Mouse (Mus musculus): ENCODE data around the gene Txnrd1.

Gene Txnrd1

GRCm38 (mm10) chr10:82863827-82864226, 30.1 kb downstream of the Txnrd1 start:
- in situ Hi-C loops (cut with MseI, MboI) = no loop called here

GRCm38 (mm10) chr10:82866356-82866755, 32.6 kb downstream of the Txnrd1 start, which contains the start of gene Eid3:
Gene Eid3 (plus strand): TSS chr10:82866626.
- in situ Hi-C loops (cut with MseI, MboI) = no loop called here

- in situ Hi-C loops (cut with MseI, MboI) = no loop called here
Measured at GRCm38 (mm10) chr10:82866832-82867231, 33.1 kb downstream of the Txnrd1 start.

- in situ Hi-C loops (cut with MseI, MboI) = no loop called here
Measured at GRCm38 (mm10) chr10:82868418-82869086, 34.8 kb downstream of the Txnrd1 start.

- in situ Hi-C loops (cut with MseI, MboI) = no loop called here
Measured at GRCm38 (mm10) chr10:82875446-82875845, 41.7 kb downstream of the Txnrd1 start.

GRCm38 (mm10) chr10:82876076-82876796, 42.5 kb downstream of the Txnrd1 start:
- in situ Hi-C loops (cut with MseI, MboI) = no loop called here

- in situ Hi-C loops (cut with MseI, MboI) = no loop called here
Measured at GRCm38 (mm10) chr10:82887354-82887753, 53.6 kb downstream of the Txnrd1 start.

- in situ Hi-C loops (cut with MseI, MboI) = no loop called here
Measured at GRCm38 (mm10) chr10:82888576-82888975, 54.8 kb downstream of the Txnrd1 start.

- in situ Hi-C loops (cut with MseI, MboI) = no loop called here
Measured at GRCm38 (mm10) chr10:82889447-82889973, 55.8 kb downstream of the Txnrd1 start.

- in situ Hi-C loops (cut with MseI, MboI) = loop anchor here in 1 of 2 experiments (5.0 kb wide), 1 partner anchor 79 kb away; no protein-coding TSS in a partner anchor
Measured at GRCm38 (mm10) chr10:82890936-82891335, 57.2 kb downstream of the Txnrd1 start.

- in situ Hi-C loops (cut with MseI, MboI) = loop anchor here in 1 of 2 experiments (5.0 kb wide), 1 partner anchor 79 kb away; no protein-coding TSS in a partner anchor
Measured at GRCm38 (mm10) chr10:82891427-82891826, 57.7 kb downstream of the Txnrd1 start.

- in situ Hi-C loops (cut with MseI, MboI) = loop anchor here in 1 of 2 experiments (5.0 kb wide), 1 partner anchor 80 kb away; no protein-coding TSS in a partner anchor
Measured at GRCm38 (mm10) chr10:82892442-82893055, 58.8 kb downstream of the Txnrd1 start.

- in situ Hi-C loops (cut with MseI, MboI) = loop anchor here in 1 of 2 experiments (5.0 kb wide), 1 partner anchor 82 kb away; no protein-coding TSS in a partner anchor
Measured at GRCm38 (mm10) chr10:82893872-82894650, 60.3 kb downstream of the Txnrd1 start.

- in situ Hi-C loops (cut with MseI, MboI) = loop anchor here in 1 of 2 experiments (5.0 kb wide), 1 partner anchor 91 kb away; no protein-coding TSS in a partner anchor
Measured at GRCm38 (mm10) chr10:82897936-82898335, 64.2 kb downstream of the Txnrd1 start.

- in situ Hi-C loops (cut with MseI, MboI) = loop anchor here in 1 of 2 experiments (5.0 kb wide), 1 partner anchor 92 kb away; no protein-coding TSS in a partner anchor
Measured at GRCm38 (mm10) chr10:82898893-82899292, 65.1 kb downstream of the Txnrd1 start.

- in situ Hi-C loops (cut with MseI, MboI) = loop anchor here (5.0 to 25.0 kb wide), 2 partner anchors 93 to 612 kb away; no protein-coding TSS in a partner anchor
Measured at GRCm38 (mm10) chr10:82899810-82900421, 66.2 kb downstream of the Txnrd1 start.

GRCm38 (mm10) chr10:82900546-82900945, 66.8 kb downstream of the Txnrd1 start:
- in situ Hi-C loops (cut with MseI, MboI) = loop anchor here in 1 of 2 experiments (25.0 kb wide), 1 partner anchor 612 kb away; no protein-coding TSS in a partner anchor

- in situ Hi-C loops (cut with MseI, MboI) = loop anchor here in 1 of 2 experiments (25.0 kb wide), 1 partner anchor 611 kb away; no protein-coding TSS in a partner anchor
Measured at GRCm38 (mm10) chr10:82901436-82901835, 67.7 kb downstream of the Txnrd1 start.

GRCm38 (mm10) chr10:82908526-82908925, 74.8 kb downstream of the Txnrd1 start:
- in situ Hi-C loops (cut with MseI, MboI) = loop anchor here in 1 of 2 experiments (25.0 kb wide), 1 partner anchor 604 kb away; no protein-coding TSS in a partner anchor

- in situ Hi-C loops (cut with MseI, MboI) = loop anchor here in 1 of 2 experiments (25.0 kb wide), 1 partner anchor 603 kb away; no protein-coding TSS in a partner anchor
Measured at GRCm38 (mm10) chr10:82909382-82909781, 75.6 kb downstream of the Txnrd1 start.

Measured in mouse trophoblast stem cell (cell line).